Mouse (Mus musculus) MEL (cell line): Measurements from ENCODE around the gene Gpbar1.

Experiments
- BHLHE40 ChIP-seq: IDR thresholded peaks from 2 replicates; pipeline ENCODE4 v1.6.1; 2012; ENCODE audit warnings: low read depth, mild to moderate bottlenecking, inconsistent platforms, low read length, improper control_type of control experiment, borderline replicate concordance
- CTCF ChIP-seq, 3 experiments: IDR thresholded peaks in 2 of 3; conservative IDR thresholded peaks in 1 of 3; 2 replicates each; pipeline ENCODE4 v1.5.1; 2011 to 2012; ENCODE audit warnings: low read length in 3 of 3, low read depth in 2 of 3, mild to moderate bottlenecking in 2 of 3, improper control_type of control experiment in 1 of 3, inconsistent platforms in 1 of 3, mixed read lengths in 1 of 3, moderate library complexity in 1 of 3; ENCODE audit not compliant: control insufficient read depth in 1 of 3, insufficient read depth in 1 of 3, poor library complexity in 1 of 3, severe bottlenecking in 1 of 3
- EP300 ChIP-seq, 2 experiments: IDR thresholded peaks; 2 replicates each; pipeline ENCODE4 v1.6.1; 2011; ENCODE audit warnings: improper control_type of control experiment in 2 of 2, low read length in 2 of 2, low read depth in 1 of 2, mild to moderate bottlenecking in 1 of 2
- GATA1 ChIP-seq: IDR thresholded peaks from 2 replicates; pipeline ENCODE4 v1.6.1; 2011; ENCODE audit warnings: low read depth, low read length, improper control_type of control experiment
- HCFC1 ChIP-seq: IDR thresholded peaks from 2 replicates; pipeline ENCODE4 v1.6.1; 2012; ENCODE audit warnings: low read depth, mild to moderate bottlenecking, inconsistent platforms, low read length, improper control_type of control experiment, moderate library complexity
- KAT2A ChIP-seq: conservative IDR thresholded peaks from 2 replicates; pipeline ENCODE4 v1.6.1; 2012; ENCODE audit warnings: low read depth, low read length, improper control_type of control experiment, inconsistent platforms
- MAFK ChIP-seq: IDR thresholded peaks from 2 replicates; pipeline ENCODE4 v1.6.1; 2011; ENCODE audit warnings: low read depth, mild to moderate bottlenecking, low read length, improper control_type of control experiment, borderline replicate concordance
- MAZ ChIP-seq: IDR thresholded peaks from 2 replicates; pipeline ENCODE4 v1.6.1; 2012; ENCODE audit warnings: low read depth, mild to moderate bottlenecking, inconsistent platforms, low read length, improper control_type of control experiment
- MEF2A ChIP-seq: IDR thresholded peaks from 2 replicates; pipeline ENCODE4 v1.6.1; 2014; ENCODE audit warnings: low read depth, mild to moderate bottlenecking, inconsistent platforms, low read length, improper control_type of control experiment; ENCODE audit not compliant: poor library complexity, insufficient replicate concordance, severe bottlenecking; ENCODE audit errors: extremely low read depth
- MXI1 ChIP-seq: IDR thresholded peaks from 2 replicates; pipeline ENCODE4 v1.6.1; 2011; ENCODE audit warnings: mild to moderate bottlenecking, low read depth, low read length, improper control_type of control experiment
- MYC ChIP-seq: IDR thresholded peaks from 2 replicates; pipeline ENCODE4 v1.6.1; 2011; ENCODE audit warnings: low read depth, mild to moderate bottlenecking, low read length, improper control_type of control experiment, moderate library complexity
- POLR2A ChIP-seq, 2 experiments: IDR thresholded peaks; 2 replicates each; pipeline ENCODE4 v1.6.1; 2011 to 2012; ENCODE audit warnings: low read length in 2 of 2, mild to moderate bottlenecking in 2 of 2, control low read depth in 1 of 2, improper control_type of control experiment in 1 of 2, low read depth in 1 of 2, moderate library complexity in 1 of 2; ENCODE audit not compliant: control insufficient read depth in 1 of 2, insufficient read depth in 1 of 2, poor library complexity in 1 of 2
- RCOR1 ChIP-seq: IDR thresholded peaks from 2 replicates; pipeline ENCODE4 v1.6.1; 2012; ENCODE audit warnings: low read depth, mild to moderate bottlenecking, inconsistent platforms, low read length, improper control_type of control experiment
- TCF12 ChIP-seq: IDR thresholded peaks from 2 replicates; pipeline ENCODE4 v1.6.1; 2014; ENCODE audit warnings: low read depth, mild to moderate bottlenecking, inconsistent platforms, low read length, improper control_type of control experiment, moderate library complexity

DNA sequence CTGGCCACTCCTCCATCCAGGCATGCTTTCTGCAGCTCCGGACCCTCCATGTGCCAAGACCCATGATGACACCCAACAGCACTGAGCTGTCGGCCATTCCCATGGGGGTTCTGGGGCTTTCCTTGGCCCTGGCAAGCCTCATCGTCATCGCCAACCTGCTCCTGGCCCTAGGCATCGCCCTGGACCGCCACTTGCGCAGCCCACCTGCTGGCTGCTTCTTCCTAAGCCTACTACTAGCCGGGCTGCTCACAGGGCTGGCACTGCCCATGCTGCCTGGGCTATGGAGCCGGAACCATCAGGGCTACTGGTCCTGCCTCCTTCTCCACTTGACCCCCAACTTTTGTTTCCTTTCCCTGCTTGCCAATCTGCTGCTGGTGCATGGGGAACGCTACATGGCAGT, at the start of gene Gpbar1:
- no peak for TF ChIP-seq CTCF (IDR thresholded peaks at IDR 0.05 in 2 of 3, conservative IDR thresholded peaks at IDR 0.05 in 1 of 3; ENCODE audit: control insufficient read depth in 1 of 3, insufficient read depth in 1 of 3, low read depth in 2 of 3, low read length in 3 of 3, poor library complexity in 1 of 3, severe bottlenecking in 1 of 3)
- no peak for TF ChIP-seq EP300 (IDR thresholded peaks at IDR 0.05; ENCODE audit: low read depth in 1 of 2, low read length in 2 of 2)
- TF ChIP-seq GATA1 = no peak
- no peak for TF ChIP-seq MAZ
- TF ChIP-seq MAFK = no peak
- TF ChIP-seq TCF12 = no peak
- no peak for TF ChIP-seq RCOR1
- TF ChIP-seq POLR2A (IDR thresholded peaks at IDR 0.05; ENCODE audit: control insufficient read depth in 1 of 2, insufficient read depth in 1 of 2, low read depth in 1 of 2, low read length in 2 of 2, poor library complexity in 1 of 2) = no peak
- TF ChIP-seq MYC = no peak
- no peak for TF ChIP-seq MXI1
- TF ChIP-seq BHLHE40 = no peak
- TF ChIP-seq HCFC1 = no peak
- no peak for TF ChIP-seq KAT2A
- TF ChIP-seq MEF2A = no peak
